ENCODE assay signal across 9 mouse cellular contexts in genomic region chr10:12547037-12547625, GRCm38 (mm10).
DNase-seq lines count a peak whose midpoint lies in the region; ATAC-seq and TF ChIP-seq lines count a peak whose summit lies in the region.
"Had no signal": no experiment of that assay in that cellular context is flagged by ENCODE, and none has a peak within 500 bp of the region (broad histone marks: within the 10 kb centered on the region; RNA-seq: fewer than 3 reads in every experiment).

No protein-coding gene starts in this region.

- H3K27ac ChIP-seq in forebrain, embryonic 13.5 days = no peak overlapping the region
- peak overlapping the region; percentile 80 for H3K27ac ChIP-seq in limb, embryonic 10.5 days
- H3K27ac ChIP-seq in neural tube, embryonic 13.5 days (replicated peaks) = no peak overlapping the region
- H3K27ac ChIP-seq in thymus, adult 2 months (ENCODE audit: control insufficient read depth, insufficient read depth, low read length) = no peak overlapping the region

- no peaks in the 10 kb centered on the region for H3K9me3 ChIP-seq in forebrain, embryonic 13.5 days (replicated peaks)
- no peaks in the 10 kb centered on the region for H3K9me3 ChIP-seq in limb, embryonic 10.5 days (replicated peaks)
- H3K9me3 ChIP-seq in neural tube, embryonic 13.5 days = no peaks in the 10 kb centered on the region

- TF ChIP-seq POLR2A in thymus, adult 2 months (IDR thresholded peaks at IDR 0.05; ENCODE audit: control insufficient read depth, extremely low read depth, insufficient read depth, low read length, poor library complexity) = no peak

- no peak for TF ChIP-seq CTCF in thymus, adult 2 months (IDR thresholded peaks at IDR 0.05; ENCODE audit: borderline replicate concordance, control insufficient read depth, extremely low read depth, insufficient read depth, low read length, poor library complexity)

- H3K4me2 ChIP-seq in forebrain, embryonic 13.5 days = 0 out of 2 replicates have a peak overlapping the region, but pooled peaks have one; percentile 8
- peak overlapping the region; percentile 39 for H3K4me2 ChIP-seq in neural tube, embryonic 13.5 days

- no peak overlapping the region for H3K9ac ChIP-seq in forebrain, embryonic 13.5 days
- H3K9ac ChIP-seq in neural tube, embryonic 13.5 days = no peak overlapping the region

- 22% methylated on average over 6 of the region's 6 CpGs for WGBS in forebrain, embryonic 13.5 days
- 20% methylated on average over 6 of the region's 6 CpGs for WGBS in limb, embryonic 10.5 days
- 6% methylated on average over 6 of the region's 6 CpGs for WGBS in neural tube, embryonic 13.5 days
- WGBS in thymus, adult 2 months = 84% methylated on average over 6 of the region's 6 CpGs

- H3K27me3 ChIP-seq in forebrain, embryonic 13.5 days = peaks cover 19% of the 10 kb centered on the region; the same call in 1 of the 2 replicates
- H3K27me3 ChIP-seq in limb, embryonic 10.5 days (ENCODE audit: low read depth, poor library complexity, severe bottlenecking) = no peaks in the 10 kb centered on the region
- H3K27me3 ChIP-seq in neural tube, embryonic 13.5 days = peaks cover 4% of the 10 kb centered on the region; the same call in 1 of the 2 replicates
- H3K27me3 ChIP-seq in thymus, adult 2 months (ENCODE audit: control insufficient read depth, insufficient read depth, low read length) = no peaks in the 10 kb centered on the region

- intact Hi-C loops in left cerebral cortex, postnatal 4 days (cut with DNase I) = no loop called here

- ATAC-seq in forebrain, embryonic 13.5 days = peak; percentile 69
- ATAC-seq in neural tube, embryonic 13.5 days (ENCODE audit: low read depth) = no peak

- no peak overlapping the region for H3K4me3 ChIP-seq in forebrain, embryonic 13.5 days
- peak overlapping the region; percentile 52 for H3K4me3 ChIP-seq in limb, embryonic 10.5 days
- peak overlapping the region; percentile 0; the same call in 1 of the 2 replicates for H3K4me3 ChIP-seq in neural tube, embryonic 13.5 days
- H3K4me3 ChIP-seq in thymus, adult 2 months (ENCODE audit: control insufficient read depth, insufficient read depth, low read length) = no peak overlapping the region

- H3K4me1 ChIP-seq in forebrain, embryonic 13.5 days = peaks cover 32% of the 10 kb centered on the region
- H3K4me1 ChIP-seq in limb, embryonic 10.5 days = peaks cover 60% of the 10 kb centered on the region
- peaks cover 38% of the 10 kb centered on the region for H3K4me1 ChIP-seq in neural tube, embryonic 13.5 days (replicated peaks)
- H3K4me1 ChIP-seq in thymus, adult 2 months (replicated peaks; ENCODE audit: control insufficient read depth, insufficient read depth, low read length) = peaks cover 6% of the 10 kb centered on the region

- DNase-seq in left cerebral cortex, postnatal 4 days = peak; percentile 18
- DNase-seq in left cerebral cortex, adult 9 months (ENCODE audit: low spot score in 2 of 2) = no peak
- DNase-seq in limb, embryonic 10.5 days (ENCODE audit: low spot score) = no peak
- no peak for DNase-seq in adrenal gland, adult 2 months
- no peak for DNase-seq in embryo, embryonic 9.5 days (ENCODE audit: extremely low spot score)
- DNase-seq in thymus, adult 2 months = no peak
- DNase-seq: heart, postnatal 36 days had no signal

- H3K36me3 ChIP-seq in forebrain, embryonic 13.5 days (ENCODE audit: poor library complexity, severe bottlenecking) = no peaks in the 10 kb centered on the region
- H3K36me3 ChIP-seq in limb, embryonic 10.5 days = no peaks in the 10 kb centered on the region
- no peaks in the 10 kb centered on the region for H3K36me3 ChIP-seq in neural tube, embryonic 13.5 days
- no peaks in the 10 kb centered on the region for H3K36me3 ChIP-seq in thymus, adult 2 months (ENCODE audit: control insufficient read depth, insufficient read depth, low read length)

Comparison
In these comparisons a context has a peak if more than half of its experiments do, and no peak if none do; other contexts are left out.
1. H3K4me3 ChIP-seq: peak in limb, embryonic 10.5 days (single experiment) and neural tube, embryonic 13.5 days (single experiment); none in forebrain, embryonic 13.5 days (single experiment) and thymus, adult 2 months (single experiment).